Mouse (Mus musculus): ENCODE measurements around the gene Zfp385b.

- TF ChIP-seq POLR2A (IDR thresholded peaks at IDR 0.05; ENCODE audit: borderline replicate concordance, insufficient read depth, low read length), result no peak
- TF ChIP-seq CTCF (IDR thresholded peaks at IDR 0.05; ENCODE audit: borderline replicate concordance, insufficient read depth, low read depth, low read length), result no peak
These were observed 210.0 kb downstream of the Zfp385b start for GRCm38 (mm10) chr2:77609452-77609851.

Measured in cerebellum, adult 2 months (tissue).